Mouse (Mus musculus) ovary, postnatal 10 days (tissue): ENCODE measurements around the gene Olfr902.
"Not testable (repeated sequence)": the region's sequence is repeated elsewhere in the genome, so short reads cannot be mapped to it uniquely, and the experiment has no call there.

Experiments
- DNase-seq: peaks from one replicate; pipeline ENCODE4 v3.0.0; 2022; ENCODE audit warnings: low spot score

Gene Olfr902

DNA sequence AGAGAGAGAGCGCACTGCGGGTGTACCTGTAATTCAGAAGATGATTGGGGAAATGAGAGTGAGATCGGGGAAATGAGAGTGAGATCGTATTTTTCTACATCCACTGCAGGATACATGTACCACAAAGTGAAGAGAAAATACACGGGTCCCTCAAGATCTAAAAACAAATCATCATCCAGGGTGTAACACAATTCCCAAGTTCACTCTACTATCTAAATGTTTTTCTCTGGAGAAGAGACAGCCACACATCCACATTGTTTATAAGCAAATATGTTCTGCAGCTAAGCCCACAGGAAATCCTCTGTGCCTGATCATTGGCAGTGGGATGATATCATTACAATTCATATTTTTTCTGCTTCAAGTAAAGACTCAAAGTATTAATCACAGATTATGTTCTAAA, at the start of gene Olfr902:
TSS of gene Olfr902 (plus strand) at position 301 of the 400 bp plus-strand sequence.
- DNase-seq: no peak

DNA sequence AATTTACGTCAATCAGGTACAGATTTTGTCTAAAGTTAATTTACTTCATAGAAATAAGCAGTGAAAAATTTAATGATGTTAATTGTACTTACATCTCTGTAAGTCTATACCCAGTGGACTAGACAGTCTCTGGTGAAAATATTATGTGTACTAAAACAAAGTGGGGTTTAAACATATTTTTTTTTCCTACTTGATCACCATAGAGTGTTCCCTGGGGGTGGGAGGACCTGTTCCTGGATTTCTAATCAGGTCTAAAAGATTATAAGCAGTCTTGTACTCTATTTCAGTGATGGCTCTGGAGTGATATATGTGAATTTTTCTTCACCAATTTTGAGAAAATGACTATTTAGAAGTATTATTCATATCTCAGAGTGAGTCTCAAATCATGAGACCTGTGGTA, 46.1 kb upstream of the Olfr902 start, which contains the start of gene Olfr147:
TSS of gene Olfr147 (plus strand) at position 301 of the 400 bp plus-strand sequence.
- no peak for DNase-seq

DNA sequence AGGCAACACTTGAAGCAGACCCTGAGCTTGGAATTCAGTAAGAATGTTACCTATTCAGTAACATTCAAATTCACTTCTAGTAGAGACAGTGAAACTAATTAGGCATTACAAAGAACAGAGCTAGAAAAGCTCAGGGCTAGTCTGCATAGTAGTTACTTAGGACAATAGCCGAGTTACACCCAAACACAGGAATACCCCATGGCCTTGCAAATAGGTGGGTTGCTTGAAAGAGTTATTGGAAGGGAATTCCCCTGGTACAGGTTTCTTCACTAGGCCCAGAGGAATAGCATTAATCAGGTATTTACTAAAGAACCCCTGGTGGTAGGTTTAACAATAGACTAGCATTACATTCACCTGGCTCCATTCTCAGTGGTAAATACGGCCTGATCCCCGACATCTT, 40.0 kb upstream of the Olfr902 start:
- not testable (repeated sequence) for DNase-seq

DNA sequence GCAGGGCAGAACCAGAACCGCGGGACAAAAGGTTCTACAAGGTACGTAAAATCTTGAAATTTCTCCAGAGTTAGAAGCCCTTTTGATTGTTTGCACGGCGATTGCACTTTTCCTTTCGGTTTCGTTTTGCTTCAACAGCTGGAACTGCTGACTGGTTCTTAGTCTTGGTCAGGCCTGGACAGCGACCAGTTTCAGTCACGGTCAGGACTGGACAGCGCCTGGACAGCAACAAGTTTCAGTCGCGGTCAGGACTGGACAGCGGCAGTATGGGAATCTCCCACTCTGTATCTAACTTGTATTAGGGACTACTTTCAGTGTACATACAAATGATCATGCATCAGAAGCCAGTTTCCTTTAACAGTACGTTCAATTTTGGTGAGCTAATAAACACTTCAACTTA, 34.0 kb upstream of the Olfr902 start:
- DNase-seq: not testable (repeated sequence)

DNA sequence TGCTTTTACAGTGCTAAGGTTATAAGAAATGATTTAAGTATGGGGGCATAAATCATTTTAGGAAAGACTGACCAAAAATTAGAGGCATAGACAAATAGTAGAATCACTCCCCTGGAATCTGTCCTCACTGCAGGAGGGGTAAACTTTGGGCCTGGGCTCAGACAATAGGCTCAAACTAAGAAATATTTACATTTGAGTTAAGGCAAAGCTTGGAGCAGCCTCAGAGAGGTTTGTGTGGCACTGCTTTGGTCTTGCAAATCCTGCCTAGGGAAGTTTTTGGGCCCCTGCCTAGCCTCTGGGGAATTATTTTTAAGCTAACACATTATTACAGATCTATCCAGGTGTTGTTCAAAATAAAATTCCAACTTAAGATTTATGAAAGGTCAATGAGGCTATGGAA, 23.7 kb upstream of the Olfr902 start:
- no peak for DNase-seq

DNA sequence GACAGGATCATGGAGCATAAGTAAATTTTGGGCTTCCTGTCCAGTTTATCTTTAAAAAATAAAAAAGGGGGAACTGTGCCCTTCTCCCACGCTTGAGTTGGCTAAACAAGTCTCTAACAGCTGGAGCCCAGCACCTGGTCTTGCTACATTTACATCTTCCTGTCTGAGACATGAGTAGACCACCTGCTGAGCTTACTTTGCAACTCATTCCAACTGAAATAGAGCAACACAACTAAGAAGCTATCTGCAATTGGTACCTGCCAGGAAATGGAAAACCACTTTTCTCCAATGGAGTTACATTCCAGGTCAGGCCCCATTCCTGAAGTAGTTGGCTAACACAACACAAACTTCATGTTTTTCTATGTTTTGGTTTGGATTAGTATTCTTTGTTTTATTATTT, 20.4 kb upstream of the Olfr902 start:
- DNase-seq: no peak

DNA sequence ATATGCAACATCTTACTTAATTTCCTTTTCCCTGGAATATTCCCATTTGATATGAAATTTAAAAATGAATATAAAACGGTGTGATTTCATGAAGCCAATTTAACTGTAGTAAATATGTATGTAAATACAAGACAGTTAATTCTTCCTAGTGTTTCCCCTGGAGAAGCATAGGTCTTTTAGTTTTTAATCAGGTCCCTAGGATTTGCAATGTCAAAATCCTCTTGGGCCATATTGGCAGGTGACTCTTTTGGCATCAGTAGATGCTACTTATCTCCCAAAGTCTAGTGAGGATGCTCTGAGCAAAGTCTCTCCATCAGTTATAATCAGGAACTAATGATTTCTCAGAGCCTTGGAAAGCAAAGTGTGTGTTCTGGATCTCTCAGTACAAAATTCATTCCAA, 18.3 kb upstream of the Olfr902 start, which contains the start of gene Olfr901:
TSS of gene Olfr901 (plus strand) at position 301 of the 400 bp plus-strand sequence.
- no peak for DNase-seq

DNA sequence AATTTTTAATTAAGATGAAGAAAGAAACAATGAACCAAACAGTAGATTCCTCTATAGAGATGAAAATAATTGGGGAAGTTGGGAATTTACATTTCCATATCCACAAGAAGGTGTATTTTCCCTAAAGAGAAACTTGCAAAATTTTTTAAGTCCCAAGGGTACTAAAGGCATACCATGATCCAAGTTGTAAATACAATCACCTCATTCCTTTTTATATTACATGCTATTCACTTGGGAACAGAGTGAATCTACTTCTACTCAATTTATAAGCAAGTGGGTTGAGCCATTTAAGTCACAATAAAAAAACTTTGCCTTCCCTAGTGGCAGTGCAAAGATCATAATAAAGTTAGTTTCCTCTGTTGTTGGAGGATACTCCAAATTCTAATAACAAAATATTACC, 15.4 kb downstream of the Olfr902 start, which contains the start of gene Olfr904:
TSS of gene Olfr904 (plus strand) at position 301 of the 400 bp plus-strand sequence.
- DNase-seq: no peak

DNA sequence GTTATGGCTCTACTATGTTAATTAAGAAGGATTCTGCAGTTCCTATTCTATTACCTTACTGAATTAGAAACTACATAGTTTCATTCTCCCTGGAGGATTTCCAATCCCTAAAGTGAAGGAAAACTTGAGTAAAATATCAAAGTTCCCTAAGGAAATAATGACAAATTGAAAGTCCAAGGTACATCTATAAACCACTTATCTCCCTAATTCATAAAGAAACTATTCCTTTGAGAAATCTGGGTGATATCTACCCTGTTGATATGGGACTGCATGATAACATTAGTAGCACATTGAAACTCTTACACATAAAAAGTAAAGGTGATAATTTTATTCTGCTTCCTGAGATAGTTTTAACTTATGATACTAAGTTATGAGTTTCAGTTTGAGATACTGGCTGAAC, 23.4 kb downstream of the Olfr902 start, which contains the start of gene Olfr905:
TSS of gene Olfr905 (plus strand) at position 301 of the 400 bp plus-strand sequence.
- no peak for DNase-seq

DNA sequence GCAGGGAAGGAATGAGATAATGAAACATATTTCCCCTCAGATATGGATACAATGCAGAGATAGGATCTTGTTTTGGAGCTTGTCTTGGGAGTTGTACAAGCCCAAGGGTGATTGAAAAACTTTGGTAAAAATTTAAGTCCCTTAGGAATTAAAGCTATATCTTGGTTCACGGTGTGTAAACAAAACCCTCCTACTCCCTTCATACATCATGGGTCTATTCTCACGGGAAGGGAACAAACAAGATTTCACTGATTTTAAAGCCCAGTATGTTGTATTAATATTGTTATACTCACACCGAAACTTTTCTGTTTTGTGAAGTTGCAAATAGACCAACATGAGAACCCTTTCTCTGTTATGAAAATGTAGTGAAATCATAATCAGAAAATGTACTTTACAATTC, 39.3 kb downstream of the Olfr902 start, which contains the start of gene Olfr906:
TSS of gene Olfr906 (plus strand) at position 301 of the 400 bp plus-strand sequence.
- no peak for DNase-seq

DNA sequence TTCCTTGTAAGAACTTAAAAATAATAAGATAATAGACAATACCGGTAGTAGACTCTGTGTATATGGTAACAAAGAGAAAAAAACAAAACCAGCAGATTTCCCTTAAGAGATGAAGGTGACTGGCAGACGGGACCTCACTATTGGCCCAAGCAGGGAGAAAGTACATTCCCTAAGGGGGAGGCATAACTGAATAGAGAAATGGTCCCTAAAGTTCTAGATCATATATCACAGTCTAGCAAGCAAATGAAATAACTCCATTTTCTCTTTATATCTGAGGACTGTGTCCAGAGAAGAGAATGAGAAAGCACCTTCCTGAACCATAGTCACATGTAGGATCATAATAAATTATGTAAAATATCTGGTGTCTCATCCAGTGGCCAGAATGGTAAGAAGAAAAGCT, 48.0 kb downstream of the Olfr902 start, which contains the start of gene Olfr907:
TSS of gene Olfr907 (plus strand) at position 301 of the 400 bp plus-strand sequence.
- no peak for DNase-seq
